Mouse (Mus musculus) lung, embryonic 16.5 days (tissue): ENCODE measurements around the gene Ccpg1. TPM values are rescaled to one million over a fixed set of nuclear protein-coding genes. Genes with fewer than 3 reads are reported as not detected.

ENCODE experiments used
- ATAC-seq: fragments of 200-750 bp; cut with Nextera tagmentation; 2 replicates; pipeline ENCODE4 v1.8.0; 2017; ENCODE audit warnings: low read depth, mild to moderate bottlenecking, moderate library complexity
- H3K27ac ChIP-seq: fragments of 300-500 bp; sonication (generic); 2 replicates; pipeline ENCODE4 v1.5.1; 2014; ENCODE audit warnings: mild to moderate bottlenecking, control low read depth, low read length
- H3K27me3 ChIP-seq: fragments of 300-500 bp; sonication (generic); 2 replicates; pipeline ENCODE4 v1.6.1; 2014; ENCODE audit warnings: low read depth, low read length, mixed read lengths; ENCODE audit not compliant: control insufficient read depth, insufficient read depth
- H3K36me3 ChIP-seq: fragments of 300-500 bp; sonication (generic); 2 replicates; pipeline ENCODE4 v1.6.1; 2014; ENCODE audit warnings: low read length; ENCODE audit not compliant: control insufficient read depth, insufficient read depth
- H3K4me1 ChIP-seq: fragments of 300-500 bp; sonication (generic); replicated peaks from 2 replicates; pipeline ENCODE4 v1.6.1; 2014; ENCODE audit warnings: low read length, mixed read lengths; ENCODE audit not compliant: control insufficient read depth, insufficient read depth
- H3K4me2 ChIP-seq: fragments of 300-500 bp; sonication (generic); 2 replicates; pipeline ENCODE4 v1.6.1; 2014; ENCODE audit warnings: low read depth, low read length, control low read depth
- H3K4me3 ChIP-seq: fragments of 300-500 bp; sonication (generic); 2 replicates; pipeline ENCODE4 v1.5.1; 2014; ENCODE audit warnings: mild to moderate bottlenecking, low read length, control low read depth
- H3K9ac ChIP-seq: fragments of 300-500 bp; sonication (generic); 2 replicates; pipeline ENCODE4 v1.6.1; 2014; ENCODE audit warnings: low read length, control low read depth
- H3K9me3 ChIP-seq: fragments of 300-500 bp; sonication (generic); 2 replicates; pipeline ENCODE4 v1.6.1; 2016; ENCODE audit warnings: low read length; ENCODE audit not compliant: control insufficient read depth
- WGBS: fragments of 180-500 bp; shearing (Covaris S2); extraction: QIAGEN DNeasy Blood & Tissue Kit; methylation state at CpG from one replicate; pipeline ENCODE4 v1.1.7; 2014; 5-methylcytosine and 5-hydroxymethylcytosine counted together
- polyA plus RNA-seq: library from polyadenylated mRNA; unstranded; fragments of >200 nt; fragmentation: Nextera tagmentation; extraction: Ambion mirVana; gene quantifications from 2 replicates; pipeline ENCODE4 v1.2.1, GENCODE M21; 2015

Gene Ccpg1
- polyA plus RNA-seq, 1 experiment from 2014 or later: 38.5 TPM

GRCm38 (mm10) chr9:73030443-73030842 lies 45.2 kb downstream of the Ccpg1 start:
- Histone ChIP-seq H3K4me3 (no peak overlapping the region), H3K36me3 (peaks cover 10% of the 10 kb centered on the region; the same call in 1 of the 2 replicates), H3K27ac (no peak overlapping the region), H3K27me3 (no peaks in the 10 kb centered on the region), H3K9me3 (no peaks in the 10 kb centered on the region), H3K4me1 (no peaks in the 10 kb centered on the region), H3K9ac (no peak overlapping the region), H3K4me2 (no peak overlapping the region)
- ATAC-seq: no peak
- 85% methylated on average over 1 of the region's 1 CpGs for WGBS

GRCm38 (mm10) chr9:73031421-73031820 lies 46.2 kb downstream of the Ccpg1 start:
- no peak for ATAC-seq
- 72% methylated on average over 4 of the region's 4 CpGs for WGBS

GRCm38 (mm10) chr9:73033406-73033805 lies 48.2 kb downstream of the Ccpg1 start:
- WGBS: 86% methylated on average over 1 of the region's 1 CpGs
- Histone ChIP-seq H3K9ac (no peak overlapping the region), H3K4me2 (no peak overlapping the region), H3K36me3 (peaks cover 10% of the 10 kb centered on the region; the same call in 1 of the 2 replicates), H3K4me3 (no peak overlapping the region), H3K4me1 (no peaks in the 10 kb centered on the region), H3K27me3 (no peaks in the 10 kb centered on the region), H3K27ac (no peak overlapping the region), H3K9me3 (no peaks in the 10 kb centered on the region)
- ATAC-seq: no peak

More at GRCm38 (mm10) chr9:73031421-73031820, 46.2 kb downstream of the Ccpg1 start:
- H3K36me3 ChIP-seq: peaks cover 10% of the 10 kb centered on the region; the same call in 1 of the 2 replicates
- H3K27ac ChIP-seq: no peak overlapping the region
- H3K27me3 ChIP-seq: no peaks in the 10 kb centered on the region
- no peak overlapping the region for H3K4me3 ChIP-seq
- no peaks in the 10 kb centered on the region for H3K4me1 ChIP-seq
- no peak overlapping the region for H3K9ac ChIP-seq
- no peaks in the 10 kb centered on the region for H3K9me3 ChIP-seq
- no peak overlapping the region for H3K4me2 ChIP-seq

- peak overlapping the region; percentile 93 for H3K9ac ChIP-seq
- peak; percentile 87 for ATAC-seq
- H3K36me3 ChIP-seq: no peaks in the 10 kb centered on the region
- H3K4me2 ChIP-seq: peak overlapping the region; percentile 95
- peaks cover 12% of the 10 kb centered on the region for H3K4me1 ChIP-seq
- no peaks in the 10 kb centered on the region for H3K9me3 ChIP-seq
- WGBS: under 1% methylated on average over 49 of the region's 49 CpGs
- peak overlapping the region; percentile 83 for H3K27ac ChIP-seq
- no peaks in the 10 kb centered on the region for H3K27me3 ChIP-seq
- H3K4me3 ChIP-seq: peak overlapping the region; percentile 96
These were observed 54.2 kb downstream of the Ccpg1 start for GRCm38 (mm10) chr9:73039222-73039945.

- H3K9ac ChIP-seq: peak within 1 kb of the TSS; percentile 93
- no peaks in the 10 kb centered on the region for H3K9me3 ChIP-seq
- H3K36me3 ChIP-seq: no peaks in the 10 kb centered on the region
- no peaks in the 10 kb centered on the region for H3K27me3 ChIP-seq
- peaks cover 16% of the 10 kb centered on the region for H3K4me1 ChIP-seq
- peak within 1 kb of the TSS; percentile 95 for H3K4me2 ChIP-seq
- H3K4me3 ChIP-seq: peak within 1 kb of the TSS; percentile 96
- H3K27ac ChIP-seq: peak within 1 kb of the TSS; percentile 83
- no peak for ATAC-seq
- 28% methylated on average over 6 of the region's 6 CpGs for WGBS
These were observed 54.9 kb downstream of the Ccpg1 start, which contains the start of gene Pigb for GRCm38 (mm10) chr9:73040080-73040479. Gene Pigb, minus strand, starts transcription at chr9:73040378.

- Histone ChIP-seq H3K27me3 (no peaks in the 10 kb centered on the region), H3K4me3 (peak within 1 kb of the TSS; percentile 61), H3K9me3 (no peaks in the 10 kb centered on the region), H3K4me2 (peak within 1 kb of the TSS; percentile 93), H3K27ac (peak within 1 kb of the TSS; percentile 39), H3K9ac (peak within 1 kb of the TSS; percentile 74), H3K36me3 (no peaks in the 10 kb centered on the region), H3K4me1 (peaks cover 19% of the 10 kb centered on the region)
- under 1% methylated on average over 41 of the region's 41 CpGs for WGBS
- peak; percentile 77 for ATAC-seq
These were observed 59.2 kb downstream of the Ccpg1 start, which contains the start of gene Rab27a for GRCm38 (mm10) chr9:73044146-73045079. Gene Rab27a, plus strand, starts transcription at chr9:73044854.

GRCm38 (mm10) chr9:73045204-73045603 lies 60.0 kb downstream of the Ccpg1 start:
- no peak for ATAC-seq
- peaks cover 22% of the 10 kb centered on the region for H3K4me1 ChIP-seq
- no peak overlapping the region; the same call in 1 of the 2 replicates for H3K27ac ChIP-seq
- peak overlapping the region; percentile 93 for H3K4me2 ChIP-seq
- WGBS: 12% methylated on average over 7 of the region's 7 CpGs
- H3K27me3 ChIP-seq: no peaks in the 10 kb centered on the region
- no peaks in the 10 kb centered on the region for H3K9me3 ChIP-seq
- peak overlapping the region; percentile 74 for H3K9ac ChIP-seq
- H3K4me3 ChIP-seq: peak overlapping the region; percentile 61
- H3K36me3 ChIP-seq: no peaks in the 10 kb centered on the region

- Histone ChIP-seq H3K36me3 (no peaks in the 10 kb centered on the region), H3K4me3 (peak overlapping the region; percentile 61; the same call in 1 of the 2 replicates), H3K9me3 (no peaks in the 10 kb centered on the region), H3K27ac (no peak overlapping the region), H3K4me1 (peaks cover 18% of the 10 kb centered on the region), H3K4me2 (peak overlapping the region; percentile 93), H3K27me3 (no peaks in the 10 kb centered on the region), H3K9ac (no peak overlapping the region; the same call in 1 of the 2 replicates)
- WGBS: 66% methylated on average over 10 of the region's 10 CpGs
- no peak for ATAC-seq
These were observed 60.5 kb downstream of the Ccpg1 start for GRCm38 (mm10) chr9:73045711-73046110.

GRCm38 (mm10) chr9:73047906-73048305 lies 62.7 kb downstream of the Ccpg1 start:
- 84% methylated on average over 2 of the region's 2 CpGs for WGBS
- Histone ChIP-seq H3K4me3 (no peak overlapping the region), H3K9me3 (no peaks in the 10 kb centered on the region)

More at GRCm38 (mm10) chr9:73047906-73048305, 62.7 kb downstream of the Ccpg1 start:
- no peak overlapping the region for H3K9ac ChIP-seq
- peaks cover 18% of the 10 kb centered on the region for H3K4me1 ChIP-seq
- no peaks in the 10 kb centered on the region for H3K36me3 ChIP-seq
- no peak overlapping the region for H3K4me2 ChIP-seq
- H3K27me3 ChIP-seq: no peaks in the 10 kb centered on the region
- no peak for ATAC-seq
- H3K27ac ChIP-seq: no peak overlapping the region
